Mouse (Mus musculus) ZHBTc4 (cell line): Measurements from ENCODE around the gene Cep295nl.

Source experiments
- DNase-seq: peaks from one replicate; pipeline ENCODE4 v3.0.0-alpha.2; 2011; ENCODE audit warnings: low read depth, low spot score

Gene Cep295nl

DNA sequence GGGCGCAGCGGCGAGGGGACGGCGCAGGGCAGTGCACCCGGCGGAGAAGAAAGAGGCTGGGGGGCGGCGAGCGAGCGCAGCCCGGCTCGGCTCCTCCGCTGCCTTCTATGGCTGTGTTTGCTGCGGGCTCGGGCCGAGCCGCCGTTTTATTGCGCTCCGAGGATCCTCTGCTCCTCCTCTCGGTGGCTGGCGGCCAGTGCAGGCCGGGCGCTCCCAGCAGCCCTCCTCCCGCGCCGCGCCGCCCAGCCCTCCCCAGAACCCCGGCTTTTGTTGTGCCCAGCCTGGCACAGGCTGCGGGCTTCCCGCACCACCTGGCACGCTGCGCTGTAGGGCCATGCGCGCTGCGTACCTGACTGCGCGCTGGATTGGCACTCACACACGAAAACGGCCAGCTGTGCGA is 12.9 kb upstream of the Cep295nl start:
- DNase-seq, result peak; percentile 87

DNA sequence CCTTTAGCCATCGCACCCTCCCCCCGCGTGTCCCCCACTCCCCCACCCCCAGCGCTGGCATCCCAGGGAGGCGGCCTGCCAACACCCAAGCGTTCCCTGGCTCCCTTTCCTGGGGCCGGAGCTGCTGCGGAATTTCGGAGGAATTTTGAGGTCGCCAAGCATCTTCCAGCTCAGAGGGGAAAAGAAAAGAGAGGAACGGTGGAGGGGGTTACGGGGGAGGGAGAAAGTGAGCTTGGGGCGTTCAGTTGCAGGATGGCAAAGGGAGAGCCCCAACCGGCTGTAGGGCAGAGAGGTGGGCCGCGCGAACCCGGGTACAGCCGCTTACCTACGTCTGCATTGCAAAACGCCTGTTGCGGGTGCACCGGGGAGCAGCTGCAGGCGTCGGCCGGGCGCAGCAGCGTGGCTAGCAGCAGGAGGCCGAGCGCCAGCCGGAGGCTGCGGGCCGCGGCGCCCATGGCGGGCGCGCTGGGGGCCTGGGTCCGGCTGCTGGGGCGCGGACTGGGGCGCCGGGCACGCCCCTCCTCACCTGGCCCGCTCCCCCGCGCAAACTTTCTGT is 12.4 kb upstream of the Cep295nl start:
- DNase-seq, result no peak

DNA sequence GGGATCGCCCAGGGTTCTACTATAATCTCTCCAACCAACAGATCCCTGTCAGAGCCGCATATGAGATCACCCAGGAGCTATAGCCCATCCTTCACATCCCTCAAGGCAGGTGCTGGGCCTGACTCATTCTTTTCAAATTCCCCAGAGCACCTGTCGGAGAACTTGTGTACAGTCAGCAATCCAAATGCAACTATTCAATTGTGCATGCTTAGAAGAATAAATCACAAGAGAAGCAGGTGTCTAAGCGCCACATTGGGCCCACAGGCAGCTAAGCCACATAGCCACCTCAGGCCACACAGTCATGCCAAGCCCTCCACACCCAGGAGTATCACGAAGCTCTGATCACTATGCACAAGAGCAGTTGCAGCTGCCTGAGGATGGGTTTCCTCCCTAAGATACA is 7.2 kb upstream of the Cep295nl start:
- no peak for DNase-seq

GRCm38 (mm10) chr11:118348877-118349276 is 6.6 kb upstream of the Cep295nl start:
- DNase-seq, result peak; percentile 35

DNA sequence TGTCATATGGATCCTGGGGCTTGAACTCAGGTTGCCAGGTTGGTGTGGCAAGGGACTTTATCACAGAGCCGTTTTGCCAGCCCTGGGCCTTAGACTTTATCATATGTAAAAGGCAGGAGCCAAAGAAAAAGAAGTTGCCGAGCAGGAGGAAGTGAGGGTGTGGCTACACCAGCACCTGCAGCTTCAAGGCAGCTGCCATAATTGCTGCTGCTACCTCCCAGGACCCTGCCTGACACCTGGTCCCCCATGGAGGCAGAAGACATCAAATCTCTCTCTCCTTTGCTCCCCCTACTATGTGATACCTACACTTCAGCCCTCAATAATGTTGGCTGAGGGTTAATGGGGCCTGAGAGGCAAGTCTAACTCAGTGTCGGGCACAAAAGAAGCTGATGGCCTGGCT is 6.1 kb upstream of the Cep295nl start:
- DNase-seq, result no peak

- no peak for DNase-seq
These were observed 5.6 kb upstream of the Cep295nl start for GRCm38 (mm10) chr11:118347911-118348310.

GRCm38 (mm10) chr11:118347391-118347790 is 5.1 kb upstream of the Cep295nl start:
- DNase-seq, result no peak

DNA sequence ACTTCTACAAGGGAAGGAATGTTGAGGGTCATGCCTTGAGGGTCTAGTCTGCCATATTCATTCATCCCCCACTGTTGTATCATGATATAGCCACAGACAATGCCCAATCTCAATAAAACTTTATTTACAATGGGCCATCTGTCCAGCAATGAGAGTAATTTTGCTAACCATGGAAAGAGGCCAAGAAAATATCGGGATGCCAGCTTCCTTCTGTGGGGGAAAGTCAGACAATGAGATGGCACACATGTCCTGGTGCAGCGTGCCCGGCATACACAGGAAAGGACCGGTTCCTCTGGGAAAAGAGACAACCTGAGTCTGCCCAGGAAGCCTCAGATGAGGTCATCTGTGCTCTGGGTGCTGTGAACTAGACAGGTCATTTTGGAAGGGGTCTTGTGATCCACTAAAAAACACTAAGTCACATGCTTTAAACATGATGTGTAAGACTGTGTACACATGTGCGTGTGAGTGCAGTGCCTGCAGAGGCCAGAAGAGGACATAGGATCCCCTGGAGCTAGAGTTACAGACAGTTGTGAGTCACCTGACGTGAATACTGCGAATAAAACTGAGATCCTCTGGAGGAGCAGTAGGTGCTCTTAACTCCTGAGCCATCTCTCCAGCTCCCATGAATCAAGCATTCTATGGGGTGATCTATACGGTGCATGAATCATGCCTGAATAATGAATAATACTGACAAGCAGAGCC is 4.2 kb upstream of the Cep295nl start:
- no peak for DNase-seq

DNA sequence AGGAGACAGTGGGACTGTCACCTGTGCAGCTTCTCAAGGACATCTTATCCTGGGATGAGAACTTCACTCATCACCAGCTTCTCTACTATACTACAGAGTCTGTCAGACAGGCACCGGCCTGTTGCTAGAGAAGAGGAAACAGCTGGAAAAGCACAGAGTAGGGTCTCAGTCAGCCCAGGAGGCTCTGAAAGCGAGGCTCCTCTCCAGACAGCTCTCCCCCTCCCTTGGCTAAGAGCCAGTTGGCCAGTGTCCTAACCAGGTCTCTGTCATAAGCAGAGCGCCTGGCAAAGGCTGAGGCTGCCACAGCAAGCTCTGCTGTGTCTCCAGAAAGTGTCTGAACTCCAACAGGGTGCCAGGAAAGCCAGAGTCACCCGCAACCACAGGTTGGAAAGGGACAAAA is 3.4 kb upstream of the Cep295nl start:
- DNase-seq, result no peak

GRCm38 (mm10) chr11:118343629-118344028 is 1.3 kb upstream of the Cep295nl start:
- DNase-seq, result no peak

DNA sequence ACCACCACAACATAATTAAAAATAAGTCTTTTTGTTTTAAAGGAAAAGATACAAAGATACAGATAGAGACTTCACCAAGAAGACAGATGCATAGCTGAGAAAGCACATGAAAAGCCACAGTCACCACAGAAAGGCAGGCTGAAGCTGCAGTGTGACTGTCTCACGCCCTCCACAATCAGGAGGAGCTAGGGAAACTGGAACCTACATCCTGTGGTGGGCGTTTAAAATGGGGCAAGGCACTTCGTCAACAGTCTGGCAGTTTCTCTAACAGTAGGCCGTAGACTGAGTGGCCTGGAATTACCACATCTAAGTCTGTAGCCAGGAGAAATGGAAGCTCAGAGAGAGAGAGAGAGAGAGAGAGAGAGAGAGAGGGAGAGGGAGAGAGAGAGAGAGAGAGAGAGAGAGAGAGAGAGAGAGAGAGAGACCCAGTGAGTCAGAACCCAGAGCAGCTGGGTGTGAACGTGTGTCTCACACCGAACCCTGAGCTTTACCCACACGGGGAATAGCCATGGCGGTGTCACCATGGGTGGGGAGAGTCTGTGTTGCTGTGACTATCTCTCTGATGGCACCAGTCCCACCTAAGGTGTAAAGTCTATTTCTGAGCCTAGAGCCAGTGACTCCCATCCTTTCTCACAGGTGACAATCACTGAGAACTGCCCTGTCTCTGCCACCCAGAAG is 4.7 kb downstream of the Cep295nl start:
- no peak for DNase-seq

DNA sequence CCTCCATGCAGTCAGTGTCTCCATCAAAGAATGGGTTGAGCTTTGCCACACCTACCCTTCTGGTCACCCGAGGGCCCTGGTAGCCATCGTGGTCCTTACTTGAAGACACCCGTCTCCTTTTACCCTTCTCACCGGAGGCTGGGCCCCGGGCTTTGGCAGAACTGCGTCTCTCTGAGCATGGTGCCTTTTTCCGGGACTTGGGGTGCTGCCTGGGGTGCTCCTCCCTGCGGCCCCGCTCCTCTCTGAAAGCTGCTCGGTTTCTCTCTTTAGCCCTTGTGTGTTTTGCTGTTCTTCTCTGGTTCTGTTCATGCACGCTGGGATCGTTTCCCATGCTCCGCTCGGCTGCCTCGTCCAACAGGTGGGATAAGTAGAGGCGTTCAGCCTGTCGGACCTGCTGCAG is 8.9 kb downstream of the Cep295nl start:
- no peak for DNase-seq

DNA sequence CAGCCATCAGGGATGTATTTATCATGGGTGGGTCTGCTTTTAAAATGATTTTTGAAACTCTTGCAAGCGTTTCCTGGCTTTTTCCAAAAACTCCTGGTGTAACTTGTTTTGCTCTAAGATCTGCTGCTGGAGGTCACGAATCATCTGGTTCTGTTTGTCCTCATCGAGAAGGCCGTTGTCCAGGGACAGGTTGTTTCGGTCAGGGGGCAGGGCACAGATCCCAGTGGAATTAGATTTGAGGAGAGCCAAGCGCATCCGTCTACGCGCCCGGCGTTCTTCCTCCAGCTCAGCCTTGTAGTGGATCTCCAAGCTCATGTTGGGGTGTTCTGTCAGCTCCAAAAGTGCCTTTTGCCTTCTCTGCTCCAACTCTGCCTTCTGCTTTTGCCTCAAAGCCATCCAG is 9.9 kb downstream of the Cep295nl start:
- no peak for DNase-seq

DNA sequence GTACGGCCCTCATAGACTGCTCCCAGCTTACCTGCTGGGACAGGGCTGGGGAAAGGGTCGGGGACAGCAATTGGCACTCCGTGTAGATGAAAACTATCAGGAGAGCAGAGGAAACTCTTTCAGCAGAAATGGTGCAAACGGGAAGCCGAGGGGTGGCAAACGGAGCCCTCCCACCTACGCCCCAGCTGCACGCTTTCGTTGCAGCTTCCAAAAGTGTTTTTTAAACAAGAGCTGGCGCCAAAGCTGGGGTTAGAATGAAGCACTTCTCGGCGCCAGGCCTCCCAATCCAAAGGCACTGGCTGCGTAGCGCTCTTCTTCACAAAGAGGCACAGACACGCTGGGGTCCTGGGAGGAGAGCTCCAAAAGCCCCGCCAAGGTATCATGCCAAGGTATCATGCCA is 11.5 kb downstream of the Cep295nl start:
- no peak for DNase-seq

- no peak for DNase-seq
These were observed 11.9 kb downstream of the Cep295nl start for GRCm38 (mm10) chr11:118330361-118330760.

DNA sequence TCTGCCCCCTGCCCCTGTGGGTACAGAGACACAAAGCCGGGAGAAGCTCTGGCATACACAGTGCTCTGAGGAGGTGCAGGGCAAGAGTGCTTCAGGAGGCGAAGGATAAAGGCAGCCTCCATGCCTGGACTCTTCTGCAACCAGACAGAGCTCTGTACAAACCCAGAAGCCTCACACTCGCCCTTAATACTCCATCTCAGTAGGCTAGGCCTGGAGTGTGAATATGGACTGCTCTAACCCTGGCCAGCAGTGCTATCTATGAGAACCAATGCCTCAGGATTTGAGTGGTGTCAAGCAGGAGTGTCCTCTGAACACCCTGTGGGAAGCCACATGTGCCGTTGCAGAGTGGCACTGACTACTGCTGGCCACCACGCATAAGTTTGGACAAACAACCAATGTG is 13.4 kb downstream of the Cep295nl start:
- DNase-seq, result no peak

- DNase-seq, result no peak
These were observed 13.8 kb downstream of the Cep295nl start for GRCm38 (mm10) chr11:118328511-118328910.

GRCm38 (mm10) chr11:118326991-118327971 is 15.0 kb downstream of the Cep295nl start:
- peak; percentile 30 for DNase-seq

DNA sequence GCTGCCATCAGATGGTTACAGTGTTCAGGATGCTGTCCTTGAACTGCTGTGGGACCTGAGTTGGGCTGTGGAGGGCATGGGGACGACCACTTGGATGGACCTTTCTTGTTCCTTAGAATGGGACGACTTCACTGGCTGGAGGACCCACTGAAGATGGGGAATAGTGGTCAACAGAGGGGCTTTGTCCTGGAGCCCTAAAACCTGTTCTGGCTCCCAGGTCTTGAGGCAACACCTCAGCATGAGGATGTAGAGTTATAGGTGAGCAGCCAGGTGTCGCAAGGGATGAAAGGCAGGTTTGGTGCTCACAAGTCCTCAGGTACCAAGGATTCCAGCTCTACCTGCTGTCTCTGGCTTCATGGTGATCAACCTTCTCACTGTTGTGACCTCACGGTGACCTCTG is 15.8 kb downstream of the Cep295nl start:
- DNase-seq, result no peak

- DNase-seq, result no peak
These were observed 17.8 kb downstream of the Cep295nl start for GRCm38 (mm10) chr11:118324541-118324940.

DNA sequence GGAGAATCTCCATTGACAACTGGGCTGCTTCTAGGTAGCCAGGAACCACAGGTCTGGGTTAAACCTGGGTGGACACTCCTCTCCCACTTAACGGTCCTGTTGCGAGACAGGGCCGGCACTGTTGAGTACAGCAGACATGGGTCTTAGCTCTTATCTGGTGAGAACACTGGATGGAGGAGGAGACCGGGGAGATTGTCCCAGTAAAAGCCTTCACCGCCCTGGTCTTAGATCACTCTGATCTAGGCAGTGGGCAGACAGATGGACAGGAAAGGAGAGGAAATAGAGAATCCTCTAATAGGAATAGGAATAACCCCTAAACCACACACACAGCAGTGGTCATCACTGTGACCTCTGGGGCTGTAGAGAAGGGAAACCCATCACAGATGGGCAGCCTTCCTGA is 18.3 kb downstream of the Cep295nl start:
- no peak for DNase-seq

- no peak for DNase-seq
These were observed 19.7 kb downstream of the Cep295nl start for GRCm38 (mm10) chr11:118322647-118323046.
